Mouse (Mus musculus) midbrain, postnatal 0 days (tissue): ENCODE data around the gene Smcr8. TPM values are rescaled to one million over a fixed set of nuclear protein-coding genes. Genes with fewer than 3 reads are reported as not detected.
A peak's percentile ranks its signal among the peaks of the same experiment; 100 is the strongest.

ENCODE experiments used
- ATAC-seq: fragments of 200-750 bp; cut with Nextera tagmentation; 2 replicates; pipeline ENCODE4 v1.8.0; 2017; ENCODE audit warnings: moderate number of reproducible peaks, mild to moderate bottlenecking, moderate TSS enrichment, moderate library complexity; ENCODE audit not compliant: low FRiP score
- DNase-seq: peaks from one replicate; pipeline ENCODE4 v3.0.0-alpha.2; 2015; ENCODE audit warnings: low spot score
- H3K27ac ChIP-seq: fragments of 300-500 bp; sonication (generic); 2 replicates; pipeline ENCODE4 v1.5.1; 2014; ENCODE audit warnings: low read depth, mild to moderate bottlenecking, low read length, mixed read lengths
- H3K27me3 ChIP-seq: fragments of 300-500 bp; sonication (generic); 2 replicates; pipeline ENCODE4 v1.6.1; 2014; ENCODE audit warnings: low read length, control low read depth, mixed read lengths; ENCODE audit not compliant: insufficient read depth
- H3K36me3 ChIP-seq: fragments of 300-500 bp; sonication (generic); 2 replicates; pipeline ENCODE4 v1.6.1; 2014; ENCODE audit warnings: low read length, control low read depth, mixed read lengths; ENCODE audit not compliant: insufficient read depth
- H3K4me1 ChIP-seq: fragments of 300-500 bp; sonication (generic); 2 replicates; pipeline ENCODE4 v1.6.1; 2014; ENCODE audit warnings: mild to moderate bottlenecking, control low read depth, antibody characterized with exemption, low read length, mixed read lengths; ENCODE audit not compliant: insufficient read depth
- H3K4me2 ChIP-seq: fragments of 300-500 bp; sonication (generic); 2 replicates; pipeline ENCODE4 v1.6.1; 2014; ENCODE audit warnings: low read depth, mild to moderate bottlenecking, low read length, mixed read lengths; ENCODE audit not compliant: poor library complexity, severe bottlenecking
- H3K4me3 ChIP-seq: fragments of 300-500 bp; sonication (generic); 2 replicates; pipeline ENCODE4 v1.5.1; 2014; ENCODE audit warnings: low read depth, mild to moderate bottlenecking, low read length, moderate library complexity
- H3K9ac ChIP-seq: fragments of 300-500 bp; sonication (generic); replicated peaks from 2 replicates; pipeline ENCODE4 v1.6.1; 2014; ENCODE audit warnings: mild to moderate bottlenecking, low read length, moderate library complexity, mixed read lengths; ENCODE audit not compliant: poor library complexity, severe bottlenecking
- H3K9me3 ChIP-seq: fragments of 300-500 bp; sonication (generic); 2 replicates; pipeline ENCODE4 v1.6.1; 2016; ENCODE audit warnings: low read length, control low read depth
- CTCF ChIP-seq: IDR thresholded peaks from 2 replicates; pipeline ENCODE4 v1.5.1; 2016; ENCODE audit warnings: antibody characterized with exemption, mild to moderate bottlenecking
- WGBS: fragments of 180-500 bp; shearing (Covaris S2); extraction: QIAGEN DNeasy Blood & Tissue Kit; methylation state at CpG from one replicate; pipeline ENCODE4 v1.1.7; 2014; 5-methylcytosine and 5-hydroxymethylcytosine counted together
- polyA plus RNA-seq: library from polyadenylated mRNA; unstranded; fragments of >200 nt; fragmentation: Nextera tagmentation; extraction: Ambion mirVana; gene quantifications from 2 replicates; pipeline ENCODE4 v1.2.1, GENCODE M21; 2015
- total RNA-seq: library from RNA; depleted of rRNA; stranded (reverse); fragments of >200 nt; gene quantifications from 2 replicates; pipeline ENCODE4 v1.2.3, GENCODE M21; 2014

Smcr8 gene
- total and polyA plus RNA-seq, 2 experiments from 2014 or later = 3.6 to 14.2 TPM

DNA sequence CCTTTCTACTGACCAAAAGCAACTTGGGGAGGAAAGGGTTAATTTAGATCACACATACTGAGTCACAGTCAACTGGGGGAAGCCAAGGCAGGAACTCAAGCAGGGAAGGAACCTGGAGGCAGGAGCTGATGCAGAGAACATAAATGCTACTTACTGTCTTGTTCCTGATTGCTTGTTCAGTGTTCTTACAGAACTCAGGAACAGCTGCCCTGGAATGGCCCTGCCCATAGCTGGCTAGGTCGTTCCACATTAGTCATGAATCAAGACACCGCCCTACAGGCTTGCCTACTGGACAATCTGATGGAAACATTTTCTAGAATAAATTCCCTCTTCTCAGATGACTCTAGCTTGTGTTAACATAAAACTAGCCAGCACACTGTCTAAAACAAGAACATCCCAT, 43.1 kb upstream of the Smcr8 start:
- Histone ChIP-seq H3K27me3 (no peaks in the 10 kb centered on the region), H3K9me3 (no peaks in the 10 kb centered on the region), H3K4me1 (peaks cover 2% of the 10 kb centered on the region; the same call in 1 of the 2 replicates), H3K4me2 (no peak overlapping the region), H3K36me3 (peaks cover 23% of the 10 kb centered on the region), H3K9ac (no peak overlapping the region), H3K4me3 (no peak overlapping the region), H3K27ac (no peak overlapping the region)
- no peak for DNase-seq
- no peak for TF ChIP-seq CTCF
- ATAC-seq = no peak
- WGBS = 80% methylated on average over 2 of the region's 2 CpGs

DNA sequence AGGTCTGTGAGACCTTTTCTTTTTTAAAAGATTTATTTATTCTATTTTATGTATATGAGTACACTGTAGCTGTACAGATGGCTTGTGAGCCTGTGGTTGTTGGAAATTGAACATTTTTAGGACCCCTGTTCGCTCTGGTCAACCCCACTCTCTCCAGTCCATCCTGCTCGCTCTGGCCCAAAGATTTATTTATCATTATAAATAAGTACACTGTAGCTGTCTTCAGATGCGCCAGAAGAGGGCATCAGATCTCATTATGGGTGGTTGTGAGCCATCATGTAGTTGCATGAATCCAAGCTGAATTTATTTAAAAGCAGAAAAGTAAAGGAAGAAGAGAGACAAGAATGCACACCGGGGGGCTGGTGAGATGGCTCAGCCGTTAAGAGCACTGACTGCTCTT, 42.1 kb upstream of the Smcr8 start:
- DNase-seq (no peak), ATAC-seq (no peak)
- Histone ChIP-seq H3K9ac (no peak overlapping the region), H3K36me3 (peaks cover 22% of the 10 kb centered on the region), H3K9me3 (no peaks in the 10 kb centered on the region), H3K27ac (no peak overlapping the region), H3K4me1 (no peaks in the 10 kb centered on the region), H3K27me3 (no peaks in the 10 kb centered on the region), H3K4me3 (no peak overlapping the region), H3K4me2 (no peak overlapping the region)
- 76% methylated on average over 5 of the region's 5 CpGs for WGBS
- TF ChIP-seq CTCF = peak; percentile 51

DNA sequence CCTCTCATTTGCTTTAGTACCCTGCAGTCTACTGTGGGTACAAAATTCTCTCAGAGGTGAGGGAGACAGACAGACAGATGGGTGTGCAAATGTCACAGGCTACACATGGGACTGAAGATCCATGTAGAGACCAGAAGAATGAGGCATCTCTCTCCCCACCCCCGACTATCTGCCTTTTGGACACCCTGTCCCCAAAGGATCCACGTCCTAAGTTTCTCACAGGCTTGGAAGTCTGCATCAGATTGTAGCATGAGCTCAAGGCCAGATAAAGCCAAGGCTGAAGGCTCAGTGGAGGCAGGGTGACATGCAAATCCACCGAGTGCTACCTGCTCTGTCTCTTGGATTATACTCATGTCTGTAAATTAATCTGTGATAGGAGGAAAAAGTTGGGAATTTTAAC, 40.8 kb upstream of the Smcr8 start:
- ATAC-seq = no peak
- 95% methylated on average over 3 of the region's 3 CpGs for whole genome bisulfite sequencing

DNA sequence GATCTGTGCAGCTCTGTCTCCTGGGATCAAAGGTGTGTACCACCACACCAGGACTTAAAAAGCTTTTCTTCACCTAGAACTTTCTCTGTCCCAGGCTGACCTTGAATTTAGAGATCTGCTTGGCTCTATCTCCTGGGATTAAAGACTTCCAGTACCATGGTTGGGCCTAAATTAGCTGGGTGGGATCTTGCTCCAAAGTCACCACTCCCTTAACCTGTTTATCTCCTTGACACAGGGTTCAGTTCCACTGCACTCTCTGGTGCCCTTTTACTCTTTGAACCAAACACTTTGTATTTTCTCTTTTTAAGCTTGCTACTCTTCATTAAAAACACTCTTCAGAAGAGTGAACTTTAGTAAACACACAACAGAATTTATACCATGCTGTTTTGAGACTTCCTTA, 39.9 kb upstream of the Smcr8 start:
- H3K9ac ChIP-seq = no peak overlapping the region
- H3K9me3 ChIP-seq = no peaks in the 10 kb centered on the region
- H3K4me2 ChIP-seq = no peak overlapping the region
- H3K36me3 ChIP-seq = peaks cover 15% of the 10 kb centered on the region
- H3K4me3 ChIP-seq = no peak overlapping the region
- no peak overlapping the region for H3K27ac ChIP-seq
- ATAC-seq = no peak
- DNase-seq = no peak
- no peak for TF ChIP-seq CTCF
- H3K4me1 ChIP-seq = no peaks in the 10 kb centered on the region
- no peaks in the 10 kb centered on the region for H3K27me3 ChIP-seq

More for the DNA sequence above, 40.8 kb upstream of the Smcr8 start:
- no peaks in the 10 kb centered on the region for H3K4me1 ChIP-seq
- H3K27me3 ChIP-seq = no peaks in the 10 kb centered on the region
- TF ChIP-seq CTCF = no peak
- H3K9me3 ChIP-seq = no peaks in the 10 kb centered on the region
- no peak for DNase-seq
- H3K27ac ChIP-seq = no peak overlapping the region
- peaks cover 16% of the 10 kb centered on the region for H3K36me3 ChIP-seq
- H3K9ac ChIP-seq = no peak overlapping the region
- no peak overlapping the region for H3K4me3 ChIP-seq
- H3K4me2 ChIP-seq = no peak overlapping the region

DNA sequence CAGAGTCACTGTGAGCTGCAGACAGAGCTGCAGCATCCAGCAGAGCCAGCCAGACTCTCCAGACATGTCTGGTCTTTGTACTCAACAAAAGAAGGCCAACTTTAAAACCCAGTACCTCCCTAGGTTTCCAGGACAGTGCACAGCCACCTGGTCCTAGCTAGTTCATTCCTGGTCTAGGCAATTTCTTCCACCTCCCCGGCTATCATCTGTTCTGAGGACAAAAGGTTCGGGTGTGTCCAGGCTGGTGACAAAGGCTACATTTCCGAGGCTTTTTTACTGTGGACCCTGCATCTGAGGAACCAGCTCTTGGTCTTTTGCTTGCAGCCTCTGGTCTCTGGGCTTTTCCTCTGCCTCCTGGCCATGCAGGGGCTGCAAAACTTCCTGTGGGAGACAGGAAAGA, 37.0 kb upstream of the Smcr8 start:
- TF ChIP-seq CTCF = no peak
- H3K9ac ChIP-seq = no peak overlapping the region
- no peak overlapping the region for H3K27ac ChIP-seq
- no peaks in the 10 kb centered on the region for H3K27me3 ChIP-seq
- ATAC-seq = no peak
- 77% methylated on average over 3 of the region's 3 CpGs for WGBS
- H3K4me1 ChIP-seq = no peaks in the 10 kb centered on the region
- H3K36me3 ChIP-seq = peaks cover 28% of the 10 kb centered on the region
- H3K4me2 ChIP-seq = no peak overlapping the region
- H3K9me3 ChIP-seq = no peaks in the 10 kb centered on the region
- no peak for DNase-seq
- no peak overlapping the region for H3K4me3 ChIP-seq

DNA sequence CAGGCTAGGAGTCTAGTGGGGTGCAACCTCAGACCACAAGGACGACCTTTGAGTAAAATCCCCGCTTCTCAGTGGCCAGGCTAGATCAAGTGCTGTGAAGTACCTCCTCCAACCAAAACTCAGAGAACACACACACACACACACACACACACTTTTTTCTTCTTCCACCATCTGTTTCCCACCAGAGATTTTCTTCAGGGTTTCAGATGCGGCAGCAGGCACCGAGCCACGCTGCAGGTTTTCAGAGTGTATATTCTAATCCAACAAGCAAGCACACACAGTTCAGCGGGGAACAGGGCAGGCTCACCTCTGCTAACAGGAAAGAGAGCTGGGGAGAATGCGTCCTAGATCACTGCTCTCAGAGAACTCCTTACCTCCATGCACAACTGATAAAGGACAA, 21.8 kb upstream of the Smcr8 start:
- H3K4me1 ChIP-seq = no peaks in the 10 kb centered on the region
- DNase-seq = no peak
- H3K27ac ChIP-seq = no peak overlapping the region
- no peak for ATAC-seq
- 95% methylated on average over 7 of the region's 7 CpGs for WGBS
- H3K9me3 ChIP-seq = no peaks in the 10 kb centered on the region
- H3K4me3 ChIP-seq = no peak overlapping the region
- H3K9ac ChIP-seq = no peak overlapping the region
- H3K27me3 ChIP-seq = no peaks in the 10 kb centered on the region
- peaks cover 39% of the 10 kb centered on the region; the same call in 1 of the 2 replicates for H3K36me3 ChIP-seq
- H3K4me2 ChIP-seq = no peak overlapping the region
- TF ChIP-seq CTCF = no peak
